Mouse (Mus musculus) E14TG2a.4 (cell line): ENCODE data around the gene Tead1.

Experiments
- H3K27me3 ChIP-seq: 2 replicates; pipeline ENCODE4 v1.6.1; 2014; ENCODE audit warnings: low read length, control low read depth; ENCODE audit not compliant: insufficient read depth
- H3K36me3 ChIP-seq: 2 replicates; pipeline ENCODE4 v1.6.1; 2014; ENCODE audit warnings: low read length, control low read depth; ENCODE audit not compliant: insufficient read depth
- H3K4me1 ChIP-seq: replicated peaks from 2 replicates; pipeline ENCODE4 v1.6.1; 2014; ENCODE audit warnings: low read depth, low read length, control low read depth
- H3K4me3 ChIP-seq: replicated peaks from 2 replicates; pipeline ENCODE4 v1.5.1; 2014; ENCODE audit warnings: mild to moderate bottlenecking, low read length
- H3K9me3 ChIP-seq: 2 replicates; pipeline ENCODE4 v1.6.1; 2014; ENCODE audit warnings: low read length, control low read depth
- CTCF ChIP-seq: conservative IDR thresholded peaks from 2 replicates; pipeline ENCODE4 v1.5.1; 2014; ENCODE audit warnings: low read length
- NANOG ChIP-seq: IDR thresholded peaks from 2 replicates; pipeline ENCODE4 v1.6.1; 2014; ENCODE audit warnings: borderline replicate concordance, low read length, mixed read lengths
- POU5F1 ChIP-seq: IDR thresholded peaks from 2 replicates; pipeline ENCODE4 v1.6.1; 2014; ENCODE audit warnings: low read length, borderline replicate concordance

Gene Tead1

DNA sequence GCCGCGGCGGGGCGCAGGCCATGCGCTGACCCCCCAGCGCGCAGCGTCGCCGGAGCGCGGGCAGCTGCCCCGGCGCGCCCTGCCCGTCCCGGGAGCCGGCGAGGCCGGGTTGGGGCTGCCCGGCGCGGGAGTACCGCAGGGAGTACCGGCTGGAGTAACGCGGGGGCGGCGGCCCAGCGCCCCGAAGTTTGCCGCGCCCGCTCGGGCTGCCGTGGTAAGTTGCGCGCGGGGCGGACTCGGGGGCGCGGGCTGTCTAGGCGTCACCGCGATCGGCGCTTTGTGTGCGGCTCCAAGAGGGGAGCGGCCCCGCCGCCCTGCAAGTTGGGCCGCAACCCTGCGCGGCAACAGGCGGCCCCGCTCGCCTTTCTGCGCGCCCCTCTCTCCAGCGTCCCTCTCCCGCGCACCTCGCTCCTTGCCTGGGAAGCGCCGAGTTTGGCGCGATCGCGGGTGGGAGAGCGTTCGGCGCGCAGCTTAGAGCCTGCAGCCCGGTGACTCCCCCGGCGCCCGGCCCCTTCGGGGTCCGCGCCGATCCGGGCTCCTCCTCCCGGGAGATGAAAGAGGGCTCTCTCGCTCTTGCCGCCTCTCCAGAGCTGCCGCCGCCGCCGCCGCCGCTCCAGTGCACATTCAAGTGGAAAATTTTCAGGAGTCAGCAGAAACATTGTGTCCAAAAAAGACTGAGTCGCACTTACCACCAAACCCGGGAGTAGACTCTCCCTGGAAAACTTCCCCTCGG lies 561 bp downstream of the Tead1 start:
- Histone ChIP-seq H3K27me3 (peaks cover 26% of the 10 kb centered on the region), H3K4me1 (peaks cover 52% of the 10 kb centered on the region), H3K9me3 (peaks cover 5% of the 10 kb centered on the region), H3K36me3 (peaks cover 7% of the 10 kb centered on the region; the same call in 1 of the 2 replicates), H3K4me3 (peak overlapping the region; percentile 96)
- no peak for TF ChIP-seq CTCF
- TF ChIP-seq POU5F1, result no peak
- TF ChIP-seq NANOG, result no peak

DNA sequence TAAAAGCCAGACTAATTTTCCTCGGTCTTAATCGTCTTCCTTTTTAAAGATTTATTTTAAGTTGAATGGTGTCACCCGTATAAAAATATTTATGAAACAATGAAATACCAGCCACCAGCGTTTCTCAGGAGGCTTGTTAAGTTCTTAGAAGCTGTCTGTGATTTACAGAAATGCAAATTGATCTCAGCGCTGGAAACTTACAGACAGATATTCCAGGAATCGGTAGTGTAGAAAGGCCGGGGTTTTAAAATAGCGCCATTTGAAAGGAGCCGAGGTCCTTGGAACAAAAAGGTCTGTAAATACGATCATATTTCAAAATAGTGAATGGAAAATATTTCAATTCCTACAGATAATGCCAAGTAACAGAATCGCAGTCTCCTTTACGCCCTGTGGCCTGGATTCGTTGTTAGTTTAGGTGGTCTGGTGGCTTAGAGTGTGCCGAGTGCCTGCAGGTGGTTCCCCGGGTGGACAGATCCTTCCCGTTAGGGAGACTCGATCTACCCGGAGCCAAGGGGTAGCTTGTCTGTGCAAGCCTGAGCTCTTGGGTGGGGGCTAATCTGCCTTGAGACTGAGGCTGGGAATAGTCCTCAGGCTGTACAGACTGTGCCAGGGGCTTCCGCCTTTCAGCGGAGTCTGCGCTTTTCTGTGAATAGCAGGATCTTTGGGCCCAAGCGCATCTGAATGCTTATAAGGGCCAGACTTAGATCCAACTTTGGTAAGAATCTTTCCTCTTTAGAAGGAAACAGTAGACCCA lies 1.6 kb downstream of the Tead1 start:
- Histone ChIP-seq H3K27me3 (peaks cover 19% of the 10 kb centered on the region), H3K9me3 (no peaks in the 10 kb centered on the region), H3K4me1 (peaks cover 62% of the 10 kb centered on the region), H3K36me3 (peaks cover 14% of the 10 kb centered on the region; the same call in 1 of the 2 replicates), H3K4me3 (peak overlapping the region; percentile 96)
- TF ChIP-seq POU5F1 (no peak), NANOG (no peak), CTCF (no peak)

DNA sequence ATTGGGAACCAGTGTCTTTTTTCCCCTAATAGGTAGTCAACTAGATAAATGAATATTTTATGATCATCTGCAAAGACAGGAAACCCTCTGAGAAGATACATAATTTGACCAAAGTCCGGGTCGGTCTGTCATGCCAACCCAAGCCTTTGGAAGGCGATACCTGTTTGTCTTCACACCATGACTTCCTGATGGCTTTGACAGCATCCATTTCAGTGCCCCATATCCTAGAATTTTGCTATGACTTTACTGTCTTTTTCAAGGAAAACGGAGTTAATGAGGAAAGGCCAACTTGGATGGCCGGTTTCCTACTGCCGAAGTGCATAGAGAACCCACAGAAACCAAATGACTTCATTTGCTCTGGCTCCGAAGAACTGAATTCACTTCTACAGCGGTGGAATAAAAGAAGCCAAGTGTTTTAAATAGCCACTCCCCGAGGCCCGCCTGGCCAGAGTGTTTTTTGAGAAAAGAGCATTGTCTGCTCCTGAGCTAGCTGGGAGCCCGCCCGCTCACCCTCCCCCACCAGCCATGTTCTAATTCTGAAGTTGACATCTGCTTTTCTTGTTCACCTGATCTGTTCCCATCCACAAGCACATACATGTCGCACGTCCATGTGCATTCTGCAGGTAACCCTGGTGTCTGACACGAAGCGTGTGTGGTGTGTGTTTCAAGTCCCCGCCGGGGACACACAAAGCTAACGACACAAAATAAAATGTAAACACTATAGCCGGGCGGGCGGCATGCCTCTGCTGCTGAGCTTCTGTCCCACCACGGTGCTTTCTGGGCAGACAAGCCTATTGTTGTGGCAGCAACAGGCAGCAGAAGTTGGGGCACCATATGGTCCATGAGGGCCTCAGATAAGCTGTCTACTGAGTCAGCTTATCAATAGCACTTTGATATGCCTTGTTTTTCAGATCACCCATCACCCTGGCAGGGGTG lies 5.8 kb downstream of the Tead1 start:
- peak overlapping the region; percentile 57 for H3K4me3 ChIP-seq
- peaks cover 20% of the 10 kb centered on the region; the same call in 1 of the 2 replicates for H3K36me3 ChIP-seq
- H3K9me3 ChIP-seq, result no peaks in the 10 kb centered on the region
- TF ChIP-seq NANOG (no peak), POU5F1 (no peak), CTCF (no peak)
- no peaks in the 10 kb centered on the region for H3K27me3 ChIP-seq
- peaks cover 89% of the 10 kb centered on the region for H3K4me1 ChIP-seq

DNA sequence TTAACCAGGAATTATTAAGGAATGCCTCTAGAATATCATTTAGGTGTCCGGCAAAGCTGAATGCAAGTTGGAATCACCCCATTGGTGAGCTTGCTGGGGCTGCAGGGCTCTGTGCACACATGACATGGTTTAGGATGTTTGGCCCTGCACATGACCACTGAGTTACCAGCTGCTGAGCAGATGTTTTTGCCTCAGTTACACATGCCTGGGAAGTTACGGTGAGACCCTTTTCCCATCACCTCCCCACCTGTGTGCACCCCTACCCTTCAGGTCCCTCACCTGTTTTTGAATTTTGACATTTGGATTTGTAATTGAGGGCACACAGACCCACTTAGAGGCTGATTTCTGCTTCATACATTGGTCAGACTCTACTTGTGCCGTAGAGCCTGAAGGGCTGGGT lies 6.9 kb downstream of the Tead1 start:
- H3K4me1 ChIP-seq, result peaks cover 96% of the 10 kb centered on the region
- no peaks in the 10 kb centered on the region for H3K9me3 ChIP-seq
- TF ChIP-seq POU5F1 (no peak), CTCF (no peak), NANOG (no peak)
- no peaks in the 10 kb centered on the region for H3K27me3 ChIP-seq
- peaks cover 20% of the 10 kb centered on the region; the same call in 1 of the 2 replicates for H3K36me3 ChIP-seq
- H3K4me3 ChIP-seq, result peak overlapping the region; percentile 57

DNA sequence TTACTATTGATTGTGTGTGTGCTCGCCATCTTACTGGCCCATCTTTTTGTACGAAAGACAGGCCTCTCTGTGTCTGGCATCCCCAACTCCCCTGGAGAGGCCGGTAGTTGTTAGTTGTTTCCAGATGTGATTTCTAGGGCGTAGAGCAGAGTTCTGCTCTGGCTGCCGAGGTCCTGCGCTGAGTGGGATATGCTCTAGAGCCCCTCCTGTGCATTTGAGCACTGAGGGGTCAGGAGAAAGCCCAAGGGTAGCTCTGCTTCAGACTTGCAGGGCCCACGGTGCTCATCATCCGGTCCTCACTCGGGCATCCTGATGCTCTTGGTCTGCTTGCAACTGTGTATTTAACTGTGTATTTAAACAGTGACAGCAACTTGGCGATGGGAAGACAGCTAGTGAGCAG lies 7.5 kb downstream of the Tead1 start:
- H3K4me3 ChIP-seq, result peak overlapping the region; percentile 57
- TF ChIP-seq NANOG (no peak), POU5F1 (no peak), CTCF (no peak)
- H3K36me3 ChIP-seq, result peaks cover 20% of the 10 kb centered on the region; the same call in 1 of the 2 replicates

DNA sequence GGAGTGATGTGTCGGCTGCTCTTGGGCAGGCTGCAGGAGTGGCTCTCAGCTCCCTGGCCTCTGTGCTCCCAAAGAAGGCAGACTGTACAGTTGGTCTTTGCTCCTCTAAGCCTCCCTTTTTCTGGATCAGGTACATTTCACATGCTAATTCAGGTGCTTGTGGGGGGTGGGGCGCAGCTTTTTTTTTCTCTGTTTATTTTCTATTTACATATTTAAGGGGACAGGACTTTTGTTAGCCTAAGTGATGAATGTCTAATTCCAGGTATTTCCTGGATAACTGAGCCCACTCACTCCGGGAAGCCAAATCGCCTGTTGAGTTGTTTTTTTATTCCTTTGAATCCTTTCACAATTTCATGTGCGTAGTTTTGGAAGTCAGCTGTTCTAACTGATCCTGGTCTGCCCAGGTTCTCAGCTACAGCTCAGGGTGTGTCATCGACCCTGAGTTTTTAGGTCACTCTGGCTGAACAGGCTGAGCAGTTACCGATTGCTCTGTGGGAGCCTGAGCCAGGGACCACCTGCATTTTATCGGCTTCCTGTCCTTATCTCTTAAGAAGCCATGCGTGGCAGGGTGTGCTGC lies 9.4 kb downstream of the Tead1 start:
- Histone ChIP-seq H3K36me3 (peaks cover 18% of the 10 kb centered on the region; the same call in 1 of the 2 replicates), H3K9me3 (no peaks in the 10 kb centered on the region), H3K4me3 (peak overlapping the region; percentile 69), H3K4me1 (peaks cover 91% of the 10 kb centered on the region), H3K27me3 (no peaks in the 10 kb centered on the region)
- TF ChIP-seq CTCF (no peak), NANOG (peak; percentile 65), POU5F1 (0 out of 2 replicates have a peak, but pooled peaks have one; percentile 40)

More for the DNA sequence above, 7.5 kb downstream of the Tead1 start:
- H3K9me3 ChIP-seq, result no peaks in the 10 kb centered on the region
- H3K4me1 ChIP-seq, result peaks cover 91% of the 10 kb centered on the region
- no peaks in the 10 kb centered on the region for H3K27me3 ChIP-seq

DNA sequence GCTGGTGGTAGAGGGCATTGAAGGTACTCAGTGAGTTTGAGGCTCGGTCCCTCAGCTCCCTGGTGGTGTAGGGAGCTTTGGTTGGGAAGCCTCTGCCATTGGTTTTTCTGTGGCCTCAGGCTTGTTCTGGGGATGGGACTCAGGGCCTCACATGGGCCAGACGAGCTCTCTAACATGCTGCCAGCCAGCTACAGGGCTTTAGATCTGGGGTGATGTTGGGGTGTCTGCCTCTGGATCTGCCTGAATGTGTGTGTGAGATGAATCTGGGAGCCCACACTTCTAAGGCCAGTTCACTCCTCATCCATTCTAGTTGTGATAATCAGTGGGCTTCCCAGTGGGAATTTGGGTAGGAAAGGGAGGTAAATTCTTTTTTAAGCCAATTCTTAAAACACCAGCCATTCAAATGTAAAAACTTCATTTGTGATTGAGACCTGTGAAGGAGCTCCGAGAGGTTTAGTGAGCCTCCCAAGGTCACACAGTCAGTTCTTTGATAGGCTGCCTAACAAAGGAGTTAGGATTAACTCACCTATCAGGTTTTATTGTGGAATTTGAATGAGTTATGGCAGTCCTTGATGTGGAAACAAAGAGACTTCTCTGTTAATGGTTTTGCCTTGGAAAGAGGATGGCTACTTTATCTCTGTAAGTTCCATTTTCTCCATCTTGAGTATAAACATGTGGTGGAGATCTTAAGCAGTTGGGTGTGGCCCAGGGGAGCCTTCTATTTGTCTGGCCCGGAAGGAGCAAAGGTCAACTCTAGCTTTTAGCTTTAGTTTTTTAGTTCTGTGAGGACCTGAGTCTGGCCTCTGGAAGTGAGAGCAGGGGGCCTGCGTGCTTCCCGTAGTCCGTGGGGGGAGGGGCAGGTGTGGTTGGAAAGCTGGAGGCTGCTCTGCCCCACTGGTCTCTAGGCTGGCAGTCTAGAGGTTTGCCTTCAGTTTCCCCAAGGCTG lies 12.0 kb downstream of the Tead1 start:
- no peaks in the 10 kb centered on the region for H3K27me3 ChIP-seq
- peak overlapping the region; percentile 69 for H3K4me3 ChIP-seq
- no peaks in the 10 kb centered on the region for H3K9me3 ChIP-seq
- peaks cover 90% of the 10 kb centered on the region for H3K4me1 ChIP-seq
- peaks cover 2% of the 10 kb centered on the region; the same call in 1 of the 2 replicates for H3K36me3 ChIP-seq
- TF ChIP-seq POU5F1 (peak; percentile 63; the same call in 1 of the 2 replicates), NANOG (peak; percentile 96), CTCF (no peak)
